Mouse (Mus musculus): Measurements from ENCODE around the gene Ndrg3. TPM values are rescaled to one million over a fixed set of nuclear protein-coding genes. Genes with fewer than 3 reads are reported as not detected.

Gene Ndrg3
- polyA plus RNA-seq, 1 experiment from 2014 or later, result 43.3 TPM

GRCm38 (mm10) chr2:156982864-156983263 is 9.0 kb downstream of the Ndrg3 start:
- Histone ChIP-seq H3K27ac (replicated peaks; ENCODE audit: low read depth, low read length) (no peak overlapping the region), H3K4me1 (ENCODE audit: control insufficient read depth, insufficient read depth, low read length) (no peaks in the 10 kb centered on the region), H3K9me3 (ENCODE audit: control insufficient read depth, low read length) (no peaks in the 10 kb centered on the region), H3K36me3 (ENCODE audit: control insufficient read depth, insufficient read depth, low read length) (no peaks in the 10 kb centered on the region), H3K9ac (ENCODE audit: low read depth, low read length) (no peak overlapping the region), H3K4me2 (ENCODE audit: low read depth, low read length) (no peak overlapping the region), H3K27me3 (replicated peaks; ENCODE audit: control insufficient read depth, insufficient read depth, low read length) (no peaks in the 10 kb centered on the region), H3K4me3 (ENCODE audit: low read depth, low read length) (no peak overlapping the region)
- DNase-seq (ENCODE audit: low spot score) (peak; percentile 22), ATAC-seq (ENCODE audit: low read depth) (peak; percentile 55; the same call in 1 of the 2 replicates)
- WGBS, result 75% methylated on average over 2 of the region's 2 CpGs

DNA sequence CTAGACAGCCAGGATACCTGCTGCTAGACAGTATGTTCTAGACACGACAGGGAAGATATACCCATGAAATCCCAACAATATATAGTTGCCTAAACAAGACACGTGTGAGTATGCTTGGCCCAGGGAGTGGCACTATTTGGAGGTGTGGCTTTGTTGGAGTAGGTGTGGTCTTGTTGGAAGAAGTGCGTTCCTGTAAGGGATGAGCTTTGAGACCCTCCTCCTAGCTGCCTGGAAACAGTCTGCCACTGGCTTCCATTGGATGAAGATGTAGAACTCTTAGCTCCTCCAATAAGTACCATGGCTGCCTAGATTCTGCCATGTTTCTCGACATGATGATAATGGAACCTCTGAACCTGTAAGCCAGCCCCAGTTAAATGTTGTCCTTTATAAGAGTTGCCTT is 10.6 kb downstream of the Ndrg3 start:
- Histone ChIP-seq H3K4me1 (ENCODE audit: control insufficient read depth, insufficient read depth, low read length) (no peaks in the 10 kb centered on the region), H3K36me3 (ENCODE audit: control insufficient read depth, insufficient read depth, low read length) (no peaks in the 10 kb centered on the region), H3K4me3 (ENCODE audit: low read depth, low read length) (no peak overlapping the region), H3K27me3 (replicated peaks; ENCODE audit: control insufficient read depth, insufficient read depth, low read length) (no peaks in the 10 kb centered on the region), H3K9me3 (ENCODE audit: control insufficient read depth, low read length) (no peaks in the 10 kb centered on the region), H3K27ac (replicated peaks; ENCODE audit: low read depth, low read length) (no peak overlapping the region), H3K4me2 (ENCODE audit: low read depth, low read length) (no peak overlapping the region), H3K9ac (ENCODE audit: low read depth, low read length) (no peak overlapping the region)
- no peak for ATAC-seq (ENCODE audit: low read depth)
- WGBS, result 85% methylated on average over 4 of the region's 4 CpGs
- no peak for DNase-seq (ENCODE audit: low spot score)

- 60% methylated on average over 2 of the region's 2 CpGs for WGBS
- no peaks in the 10 kb centered on the region for H3K9me3 ChIP-seq (ENCODE audit: control insufficient read depth, low read length)
- 0 out of 2 replicates have a peak overlapping the region, but pooled peaks have one; percentile 21 for H3K27ac ChIP-seq (replicated peaks; ENCODE audit: low read depth, low read length)
- DNase-seq (ENCODE audit: low spot score) (peak; percentile 31), ATAC-seq (ENCODE audit: low read depth) (no peak)
- H3K4me3 ChIP-seq (ENCODE audit: low read depth, low read length), result no peak overlapping the region
- H3K9ac ChIP-seq (ENCODE audit: low read depth, low read length), result no peak overlapping the region
- no peaks in the 10 kb centered on the region for H3K36me3 ChIP-seq (ENCODE audit: control insufficient read depth, insufficient read depth, low read length)
- no peaks in the 10 kb centered on the region for H3K27me3 ChIP-seq (replicated peaks; ENCODE audit: control insufficient read depth, insufficient read depth, low read length)
- no peak overlapping the region for H3K4me2 ChIP-seq (ENCODE audit: low read depth, low read length)
- no peaks in the 10 kb centered on the region for H3K4me1 ChIP-seq (ENCODE audit: control insufficient read depth, insufficient read depth, low read length)
Measured at GRCm38 (mm10) chr2:156980059-156980458, 11.8 kb downstream of the Ndrg3 start.

- H3K36me3 ChIP-seq (ENCODE audit: control insufficient read depth, insufficient read depth, low read length), result no peaks in the 10 kb centered on the region
- ATAC-seq (ENCODE audit: low read depth) (no peak), DNase-seq (ENCODE audit: low spot score) (no peak)
- no peaks in the 10 kb centered on the region for H3K4me1 ChIP-seq (ENCODE audit: control insufficient read depth, insufficient read depth, low read length)
- H3K27me3 ChIP-seq (replicated peaks; ENCODE audit: control insufficient read depth, insufficient read depth, low read length), result no peaks in the 10 kb centered on the region
- no peak overlapping the region for H3K4me2 ChIP-seq (ENCODE audit: low read depth, low read length)
- H3K9me3 ChIP-seq (ENCODE audit: control insufficient read depth, low read length), result no peaks in the 10 kb centered on the region
- no peak overlapping the region; the same call in 1 of the 2 replicates for H3K27ac ChIP-seq (replicated peaks; ENCODE audit: low read depth, low read length)
- no peak overlapping the region for H3K9ac ChIP-seq (ENCODE audit: low read depth, low read length)
- no peak overlapping the region for H3K4me3 ChIP-seq (ENCODE audit: low read depth, low read length)
Measured at GRCm38 (mm10) chr2:156976711-156977110, 15.1 kb downstream of the Ndrg3 start.

DNA sequence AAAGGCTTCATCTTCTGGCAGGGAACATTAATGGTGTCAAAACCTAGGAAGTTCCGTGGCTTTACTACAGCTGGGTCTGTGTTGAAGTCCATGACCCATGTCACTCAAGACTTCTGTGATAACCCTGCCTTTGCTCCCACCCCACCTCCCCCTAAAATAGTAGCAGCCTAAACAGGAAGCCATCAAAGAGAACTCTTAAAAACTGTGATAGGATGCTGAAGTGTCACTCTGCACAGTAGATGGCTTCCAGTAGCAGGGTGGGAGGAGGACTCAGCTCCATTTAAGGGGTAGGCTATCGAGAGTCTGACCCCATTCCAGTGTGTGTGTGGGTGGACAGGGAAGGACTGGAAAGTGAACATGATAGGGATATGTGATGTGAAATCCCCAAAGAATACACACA is 16.9 kb downstream of the Ndrg3 start:
- Histone ChIP-seq H3K27ac (replicated peaks; ENCODE audit: low read depth, low read length) (no peak overlapping the region), H3K4me2 (ENCODE audit: low read depth, low read length) (no peak overlapping the region), H3K9me3 (ENCODE audit: control insufficient read depth, low read length) (no peaks in the 10 kb centered on the region), H3K27me3 (replicated peaks; ENCODE audit: control insufficient read depth, insufficient read depth, low read length) (no peaks in the 10 kb centered on the region), H3K36me3 (ENCODE audit: control insufficient read depth, insufficient read depth, low read length) (no peaks in the 10 kb centered on the region), H3K9ac (ENCODE audit: low read depth, low read length) (no peak overlapping the region), H3K4me3 (ENCODE audit: low read depth, low read length) (no peak overlapping the region), H3K4me1 (ENCODE audit: control insufficient read depth, insufficient read depth, low read length) (no peaks in the 10 kb centered on the region)
- no peak for ATAC-seq (ENCODE audit: low read depth)
- DNase-seq (ENCODE audit: low spot score), result no peak
- WGBS, result 59% methylated on average over 2 of the region's 2 CpGs

DNA sequence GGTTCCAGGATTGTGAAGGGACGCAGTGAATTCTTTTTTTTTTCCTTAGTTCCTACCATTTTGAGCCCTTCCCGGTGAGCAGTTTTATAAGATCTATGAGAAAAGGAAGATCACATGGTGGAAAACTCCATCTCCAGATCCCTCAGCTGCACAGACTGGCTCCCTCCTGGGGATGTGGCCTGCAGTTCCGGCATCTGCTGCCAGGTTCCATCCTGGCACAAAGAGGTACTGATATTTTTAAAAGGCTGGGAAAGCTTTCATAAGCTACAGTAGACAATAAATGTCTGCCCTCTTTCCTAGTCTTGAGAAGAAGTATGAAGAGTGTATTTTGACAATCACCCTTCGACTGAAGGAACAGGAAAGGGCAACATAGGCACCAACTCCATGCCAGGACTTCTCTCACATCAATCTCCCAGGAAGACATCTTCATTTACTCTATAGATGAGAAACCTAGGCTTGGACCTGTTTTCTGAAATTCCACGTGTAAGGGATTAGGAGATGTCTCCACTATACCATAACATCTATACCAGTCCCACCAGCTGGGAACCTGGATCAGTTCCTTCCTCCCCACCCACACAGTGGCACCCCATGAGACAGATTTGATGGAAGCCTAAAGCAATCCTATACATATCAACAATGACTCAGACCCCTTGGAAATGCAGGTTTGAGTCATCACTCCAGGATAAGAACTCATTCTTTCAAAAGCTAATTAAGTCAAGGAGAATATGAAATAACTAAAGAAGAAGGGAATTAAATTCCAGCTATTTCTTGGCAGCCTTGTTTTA is 18.3 kb downstream of the Ndrg3 start:
- 77% methylated on average over 5 of the region's 5 CpGs for WGBS
- no peak overlapping the region for H3K4me3 ChIP-seq (ENCODE audit: low read depth, low read length)
- H3K9ac ChIP-seq (ENCODE audit: low read depth, low read length), result no peak overlapping the region
- ATAC-seq (ENCODE audit: low read depth) (no peak), DNase-seq (ENCODE audit: low spot score) (no peak)
- H3K9me3 ChIP-seq (ENCODE audit: control insufficient read depth, low read length), result no peaks in the 10 kb centered on the region
- H3K36me3 ChIP-seq (ENCODE audit: control insufficient read depth, insufficient read depth, low read length), result no peaks in the 10 kb centered on the region
- H3K27me3 ChIP-seq (replicated peaks; ENCODE audit: control insufficient read depth, insufficient read depth, low read length), result no peaks in the 10 kb centered on the region
- no peaks in the 10 kb centered on the region for H3K4me1 ChIP-seq (ENCODE audit: control insufficient read depth, insufficient read depth, low read length)
- H3K27ac ChIP-seq (replicated peaks; ENCODE audit: low read depth, low read length), result no peak overlapping the region
- no peak overlapping the region for H3K4me2 ChIP-seq (ENCODE audit: low read depth, low read length)

GRCm38 (mm10) chr2:156970253-156970652 is 21.6 kb downstream of the Ndrg3 start:
- no peak overlapping the region for H3K4me3 ChIP-seq (ENCODE audit: low read depth, low read length)
- no peak overlapping the region for H3K9ac ChIP-seq (ENCODE audit: low read depth, low read length)
- peak; percentile 47; the same call in 1 of the 2 replicates for ATAC-seq (ENCODE audit: low read depth)
- H3K4me1 ChIP-seq (ENCODE audit: control insufficient read depth, insufficient read depth, low read length), result no peaks in the 10 kb centered on the region
- H3K27me3 ChIP-seq (replicated peaks; ENCODE audit: control insufficient read depth, insufficient read depth, low read length), result no peaks in the 10 kb centered on the region
- peak; percentile 19 for DNase-seq (ENCODE audit: low spot score)
- no peaks in the 10 kb centered on the region for H3K9me3 ChIP-seq (ENCODE audit: control insufficient read depth, low read length)
- H3K36me3 ChIP-seq (ENCODE audit: control insufficient read depth, insufficient read depth, low read length), result no peaks in the 10 kb centered on the region
- H3K4me2 ChIP-seq (ENCODE audit: low read depth, low read length), result no peak overlapping the region
- WGBS, result 69% methylated on average over 7 of the region's 7 CpGs
- H3K27ac ChIP-seq (replicated peaks; ENCODE audit: low read depth, low read length), result no peak overlapping the region

- WGBS, result 77% methylated on average over 4 of the region's 4 CpGs
- ATAC-seq (ENCODE audit: low read depth) (no peak), DNase-seq (ENCODE audit: low spot score) (no peak)
- Histone ChIP-seq H3K4me1 (ENCODE audit: control insufficient read depth, insufficient read depth, low read length) (no peaks in the 10 kb centered on the region), H3K36me3 (ENCODE audit: control insufficient read depth, insufficient read depth, low read length) (no peaks in the 10 kb centered on the region), H3K4me3 (ENCODE audit: low read depth, low read length) (no peak overlapping the region), H3K27ac (replicated peaks; ENCODE audit: low read depth, low read length) (no peak overlapping the region), H3K27me3 (replicated peaks; ENCODE audit: control insufficient read depth, insufficient read depth, low read length) (no peaks in the 10 kb centered on the region), H3K9me3 (ENCODE audit: control insufficient read depth, low read length) (no peaks in the 10 kb centered on the region), H3K9ac (ENCODE audit: low read depth, low read length) (no peak overlapping the region), H3K4me2 (ENCODE audit: low read depth, low read length) (no peak overlapping the region)
Measured at GRCm38 (mm10) chr2:156968501-156968900, 23.4 kb downstream of the Ndrg3 start.

DNA sequence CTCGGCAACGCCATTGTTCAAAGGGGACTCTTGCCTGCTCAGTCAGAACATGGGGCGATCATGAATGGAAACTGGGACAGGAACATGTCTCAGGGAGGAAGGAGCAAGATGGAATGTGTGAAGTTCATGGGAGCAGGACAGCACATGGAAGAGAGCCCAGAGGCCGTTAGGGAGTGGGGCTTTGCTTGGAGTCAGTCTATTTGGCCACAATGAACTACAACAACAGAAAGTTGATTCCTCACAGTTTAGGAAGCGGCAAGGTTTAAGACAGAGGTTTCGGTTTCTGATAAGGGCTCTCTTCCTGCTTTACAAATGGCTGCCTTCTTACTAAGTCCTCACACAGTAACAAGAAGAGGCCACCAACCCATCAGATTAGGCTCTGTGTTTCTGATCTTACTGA is 24.5 kb downstream of the Ndrg3 start:
- H3K4me1 ChIP-seq (ENCODE audit: control insufficient read depth, insufficient read depth, low read length), result no peaks in the 10 kb centered on the region
- H3K4me3 ChIP-seq (ENCODE audit: low read depth, low read length), result no peak overlapping the region
- no peaks in the 10 kb centered on the region for H3K36me3 ChIP-seq (ENCODE audit: control insufficient read depth, insufficient read depth, low read length)
- no peak overlapping the region for H3K4me2 ChIP-seq (ENCODE audit: low read depth, low read length)
- H3K27me3 ChIP-seq (replicated peaks; ENCODE audit: control insufficient read depth, insufficient read depth, low read length), result no peaks in the 10 kb centered on the region
- H3K9ac ChIP-seq (ENCODE audit: low read depth, low read length), result no peak overlapping the region
- 85% methylated on average over 6 of the region's 6 CpGs for WGBS
- H3K27ac ChIP-seq (replicated peaks; ENCODE audit: low read depth, low read length), result no peak overlapping the region
- ATAC-seq (ENCODE audit: low read depth) (no peak), DNase-seq (ENCODE audit: low spot score) (no peak)
- no peaks in the 10 kb centered on the region for H3K9me3 ChIP-seq (ENCODE audit: control insufficient read depth, low read length)
